Comparison of ENCODE assay signal across 22 mouse cellular contexts in the genomic region with DNA sequence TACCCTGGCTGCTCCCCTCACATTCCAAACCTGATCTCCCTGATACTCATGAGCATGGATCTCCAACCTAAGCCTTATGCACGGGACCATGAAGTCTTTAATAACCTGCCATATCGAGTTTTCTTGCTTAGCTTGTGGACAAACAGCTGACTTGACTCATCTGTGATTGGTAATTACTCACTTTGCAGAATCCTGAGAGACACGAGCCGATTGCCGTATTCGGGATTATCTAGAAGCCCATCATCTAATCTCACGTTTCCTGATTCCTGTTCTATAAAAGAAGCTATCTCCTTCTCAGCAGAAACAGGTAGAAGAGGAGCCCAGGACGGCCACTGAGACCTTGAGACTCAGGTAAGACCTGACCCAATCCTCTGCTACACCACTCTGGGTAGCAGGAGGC. TPM values are rescaled to one million over a fixed set of nuclear protein-coding genes. Genes with fewer than 3 reads are reported as not detected.
"Had no signal": no experiment of that assay in that cellular context is flagged by ENCODE, and none has a peak within 500 bp of the region (broad histone marks: within the 10 kb centered on the region; RNA-seq: fewer than 3 reads in every experiment).

A gene (plus strand): TSS at position 301 of the 400 bp plus-strand sequence.

- DNase-seq: cerebellum, adult 8-10 months; cerebellum, adult 9-10 months; cerebellum, adult 9-11 months; cerebellum, postnatal 10 days; cerebellum, postnatal 14 days; cerebellum, postnatal 25 days; cerebellum, postnatal 36 days; embryo, embryonic 11 days; forebrain, postnatal 0 days; gastrocnemius, adult 2 months; gastrocnemius, postnatal 10 days; gastrocnemius, postnatal 14 days; gastrocnemius, postnatal 25 days; gastrocnemius, postnatal 36 days; heart, adult 18-20 months; heart, adult 2 months had no signal

RNA-seq across cellular contexts. Expression of the gene that starts here (rescaled TPM):
- total RNA-seq: common myeloid progenitor, adult 5-6 weeks; forebrain, postnatal 0 days; gastrocnemius, adult 18-20 months; gastrocnemius, adult 2 months; gastrocnemius, adult 8-10 months; gastrocnemius, postnatal 10 days; gastrocnemius, postnatal 14 days; gastrocnemius, postnatal 25 days; gastrocnemius, postnatal 36 days; gastrocnemius, postnatal 4 days; granulocyte monocyte progenitor cell, adult 5-6 weeks; heart, adult 18-20 months; heart, adult 2 months; heart, adult 8-10 months had no signal
